Mouse (Mus musculus): ENCODE measurements at regions not wholly inside any gene's neighbourhood (a gene's known extent, or its start where the extent isn't known, plus 50 kb on each side); places are given as distances from the start of the nearest gene placed in this dataset.
"Not testable (repeated sequence)": the region's sequence is repeated elsewhere in the genome, so short reads cannot be mapped to it uniquely, and the experiment has no call there.

- DNase-seq (ENCODE audit: low read depth, low spot score), result no peak
These were observed 213.2 kb upstream of the Stxbp6 start for GRCm38 (mm10) chr12:45287759-45288158.

DNA sequence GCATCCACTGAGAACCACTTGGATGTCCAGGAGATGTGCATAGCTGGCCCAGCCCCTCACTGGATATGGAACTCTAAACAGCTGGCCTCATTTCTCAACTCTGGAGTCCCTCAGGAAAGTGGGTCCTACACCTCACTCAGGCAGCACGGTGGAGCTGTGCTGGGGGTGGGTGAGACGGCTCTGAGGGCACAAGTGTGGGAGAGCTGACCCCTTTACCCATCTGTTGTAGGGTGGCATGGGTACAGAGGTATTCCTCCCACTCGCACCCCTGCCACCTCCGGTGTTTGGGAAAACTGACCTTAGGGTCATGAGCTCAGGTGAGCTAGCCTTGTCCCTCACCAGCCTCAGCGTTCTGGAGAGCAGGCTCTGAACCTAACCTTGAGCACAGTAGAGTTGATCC, 181.8 kb upstream of the Stxbp6 start:
- no peak for DNase-seq (ENCODE audit: low read depth, low spot score)

- DNase-seq (ENCODE audit: low read depth, low spot score), result no peak
These were observed 136.6 kb upstream of the Stxbp6 start for GRCm38 (mm10) chr12:45211131-45211530.

GRCm38 (mm10) chr12:45195304-45195920, 120.9 kb upstream of the Stxbp6 start:
- DNase-seq (ENCODE audit: low read depth, low spot score), result no peak

DNA sequence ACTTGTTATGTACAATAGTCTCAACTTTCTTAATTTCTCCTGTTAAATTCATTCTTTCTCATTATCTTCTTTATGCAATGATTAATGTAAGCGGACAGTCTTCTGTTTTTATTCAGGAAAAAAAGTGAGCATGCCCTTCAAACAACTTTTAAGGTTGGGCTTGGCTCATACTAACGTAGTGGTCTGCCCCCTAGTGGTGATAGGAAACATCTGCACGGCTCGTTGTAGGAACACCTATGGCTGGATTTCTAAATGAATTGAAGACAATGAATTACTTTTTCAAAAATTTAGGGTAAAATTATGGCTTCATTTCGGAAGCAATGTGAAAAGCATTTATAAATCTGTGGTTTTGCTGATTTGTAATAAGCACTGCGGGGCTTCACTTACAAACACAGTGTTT, 112.6 kb upstream of the Stxbp6 start:
- DNase-seq (ENCODE audit: low read depth, low spot score), result peak; percentile 6

DNA sequence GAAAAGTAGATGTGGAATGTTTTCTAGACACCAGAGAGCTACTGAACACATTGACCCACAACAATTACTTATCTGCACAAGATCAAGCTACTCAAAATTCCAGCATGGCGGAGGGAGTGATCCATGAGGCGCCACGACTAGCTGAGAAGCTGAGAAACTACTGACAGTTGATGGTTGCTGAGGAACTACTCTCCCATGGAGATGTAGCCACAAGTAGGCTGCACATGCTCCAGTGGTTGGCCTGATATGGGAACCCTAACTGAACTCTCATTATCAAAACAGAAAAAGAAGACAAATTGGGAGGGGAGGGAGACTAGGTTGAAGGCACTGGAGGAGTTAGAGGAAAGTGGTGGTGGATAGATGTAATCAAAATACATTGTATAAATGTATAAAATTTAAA, 110.0 kb upstream of the Stxbp6 start:
- no peak for DNase-seq (ENCODE audit: low read depth, low spot score)

DNA sequence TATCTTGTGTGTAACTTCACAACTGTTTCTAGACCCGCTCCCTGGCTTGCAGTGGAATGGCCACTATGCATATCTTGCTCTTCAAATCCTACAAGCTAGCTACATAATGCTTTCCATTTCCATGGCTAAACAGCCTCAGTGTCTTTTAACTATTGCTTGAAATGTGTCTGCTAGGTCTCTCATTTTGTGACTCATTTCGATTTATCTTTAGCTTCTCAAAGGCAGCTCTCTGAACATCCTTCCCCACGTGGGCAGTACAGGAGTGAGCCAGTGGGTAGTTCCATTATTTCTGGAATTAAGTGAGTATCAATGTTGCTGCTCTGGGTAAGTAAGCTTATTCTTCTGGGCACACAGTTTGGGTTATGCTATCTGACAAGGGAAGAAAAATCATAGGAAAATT, 102.9 kb upstream of the Stxbp6 start:
- no peak for DNase-seq (ENCODE audit: low read depth, low spot score)

GRCm38 (mm10) chr12:45175259-45175658, 100.8 kb upstream of the Stxbp6 start:
- DNase-seq (ENCODE audit: low read depth, low spot score), result not testable (repeated sequence)

- DNase-seq (ENCODE audit: low read depth, low spot score), result peak; percentile 67
These were observed 97.6 kb upstream of the Stxbp6 start for GRCm38 (mm10) chr12:45171927-45172642.

DNA sequence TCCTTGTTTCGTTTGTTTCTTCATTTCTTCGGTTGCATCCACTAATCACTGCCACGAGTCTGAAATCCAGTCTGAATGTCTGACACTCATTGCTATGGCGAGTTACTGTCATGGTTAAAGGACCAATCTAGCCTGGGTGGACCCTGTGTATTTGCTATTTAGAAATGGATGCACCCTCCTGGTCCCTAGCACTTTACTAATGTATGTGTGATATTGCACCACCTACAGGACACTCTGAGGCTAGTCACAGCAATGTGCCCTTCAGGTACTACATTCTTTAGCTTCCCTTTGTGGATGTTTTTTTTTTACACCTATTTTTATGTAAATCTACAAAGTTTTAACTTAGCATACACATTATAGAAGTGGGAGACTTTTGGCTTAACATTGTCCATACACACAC, 87.5 kb upstream of the Stxbp6 start:
- peak; percentile 5 for DNase-seq (ENCODE audit: low read depth, low spot score)

GRCm38 (mm10) chr12:45161581-45161980, 87.1 kb upstream of the Stxbp6 start:
- not testable (repeated sequence) for DNase-seq (ENCODE audit: low read depth, low spot score)

- DNase-seq (ENCODE audit: low read depth, low spot score), result no peak
These were observed 84.5 kb upstream of the Stxbp6 start for GRCm38 (mm10) chr12:45158986-45159385.

DNA sequence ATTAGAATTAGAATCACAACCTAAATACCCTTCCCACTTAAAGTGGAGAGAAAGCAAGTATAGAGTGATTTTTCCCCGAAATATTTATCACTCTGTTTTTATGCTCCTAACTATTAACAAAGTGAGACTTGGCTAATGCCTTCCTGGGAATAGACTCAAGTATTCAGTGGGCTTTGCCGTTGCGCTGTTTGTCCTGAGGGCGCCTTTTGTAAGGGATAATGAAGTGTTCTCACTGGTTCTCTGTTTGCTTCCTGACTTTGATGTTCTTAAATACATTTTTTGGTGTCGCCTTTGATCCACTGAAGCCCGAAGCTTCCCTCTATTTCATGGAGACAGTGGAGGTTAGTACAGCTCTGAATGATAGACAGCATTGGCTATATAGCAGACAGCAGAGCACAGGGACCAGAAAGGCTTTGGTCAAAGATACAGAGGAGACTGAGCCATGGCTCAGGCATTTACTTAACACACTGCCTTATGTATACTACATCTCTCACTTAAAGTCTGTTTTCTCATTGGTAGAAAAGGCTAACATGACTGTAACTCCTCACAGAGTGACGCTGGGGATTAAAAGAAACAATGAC, 63.0 kb upstream of the Stxbp6 start:
- DNase-seq (ENCODE audit: low read depth, low spot score), result no peak

DNA sequence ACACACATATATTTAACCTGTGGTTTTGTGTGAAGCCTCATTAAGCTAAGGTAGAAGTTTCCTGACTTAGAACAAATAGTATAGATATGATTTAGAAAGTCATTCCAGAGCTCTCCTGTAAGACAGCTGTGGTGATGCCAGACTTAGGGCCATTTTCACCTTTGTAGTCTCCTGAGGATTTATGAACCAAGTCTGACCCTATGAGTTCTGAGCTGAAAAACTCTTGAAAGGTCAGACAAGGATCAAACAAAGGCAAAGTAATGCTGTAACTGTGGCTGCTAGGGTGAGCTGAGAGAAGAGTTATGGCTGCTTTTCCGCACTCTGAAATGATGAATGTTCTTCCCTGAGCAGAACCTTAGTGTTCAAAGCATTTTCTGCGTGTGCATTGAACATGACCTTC, 58.9 kb upstream of the Stxbp6 start:
- no peak for DNase-seq (ENCODE audit: low read depth, low spot score)

DNA sequence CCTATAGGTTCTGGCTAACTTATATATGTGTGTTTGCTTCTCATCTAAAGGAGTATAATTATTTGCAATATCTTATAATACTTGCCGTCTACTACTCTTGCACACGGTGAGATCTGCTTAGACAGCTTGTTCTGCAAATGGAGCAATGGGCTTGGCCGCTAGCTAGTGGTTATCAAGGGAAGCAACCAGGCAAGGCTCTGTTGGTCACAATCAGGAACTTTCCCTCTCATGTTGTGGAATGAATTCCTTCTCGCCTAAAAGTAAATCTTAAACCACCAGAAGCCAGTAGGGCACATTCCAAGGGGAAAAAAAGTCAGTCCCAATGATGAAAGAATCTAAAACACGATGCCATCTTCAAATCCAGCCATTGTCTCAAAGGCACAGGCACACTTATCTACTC, 56.6 kb upstream of the Stxbp6 start:
- no peak for DNase-seq (ENCODE audit: low read depth, low spot score)

DNA sequence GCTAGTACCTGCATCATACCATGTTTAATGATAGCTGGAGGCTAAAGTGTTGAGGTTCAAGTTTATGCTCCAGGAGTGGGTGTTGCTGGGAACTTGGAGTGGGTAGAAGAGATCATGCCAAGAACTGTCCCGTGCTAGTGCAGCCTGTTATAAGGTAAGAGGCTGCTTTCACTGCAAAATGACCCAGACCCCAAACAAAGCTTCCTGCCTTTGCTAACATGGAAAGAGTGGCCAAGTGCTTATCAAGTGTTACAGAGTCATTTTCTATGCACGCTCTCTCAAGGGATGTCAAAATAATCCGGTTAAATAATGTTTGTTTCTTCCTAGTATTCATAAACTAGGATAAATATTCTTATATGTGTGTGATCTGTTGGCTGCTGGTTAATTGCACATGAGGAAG, 51.4 kb upstream of the Stxbp6 start:
- DNase-seq (ENCODE audit: low read depth, low spot score), result no peak

All from skeletal muscle tissue, adult 2 months (tissue).